Comparison of ENCODE assay signal across 24 mouse cellular contexts in genomic region chr4:83493112-83493511, GRCm38 (mm10). TPM values are rescaled to one million over a fixed set of nuclear protein-coding genes. Genes with fewer than 3 reads are reported as not detected.
DNase-seq lines count a peak whose midpoint lies in the region; ATAC-seq and TF ChIP-seq lines count a peak whose summit lies in the region.
"Had no signal": no experiment of that assay in that cellular context is flagged by ENCODE, and none has a peak within 500 bp of the region (broad histone marks: within the 10 kb centered on the region; RNA-seq: fewer than 3 reads in every experiment).

No protein-coding gene starts in this region.

- H3K79me2 ChIP-seq in heart, adult 2 months (replicated peaks; ENCODE audit: control insufficient read depth, insufficient read depth, low read length), result no peaks in the 10 kb centered on the region

- TF ChIP-seq CTCF in heart, adult 2 months (IDR thresholded peaks at IDR 0.05), result peak; percentile 34; the same call in 1 of the 2 replicates
- 0 out of 2 replicates have a peak, but pooled peaks have one; percentile 3 for TF ChIP-seq CTCF in lung, embryonic 14.5 days (IDR thresholded peaks at IDR 0.05; ENCODE audit: low read depth)

- no peak overlapping the region for H3K4me3 ChIP-seq in heart, adult 2 months
- H3K4me3 ChIP-seq in lung, embryonic 14.5 days (ENCODE audit: low read depth, low read length), result no peak overlapping the region
- H3K4me3 ChIP-seq: forebrain, embryonic 15.5 days; hindbrain, embryonic 13.5 days; kidney, embryonic 15.5 days; limb, embryonic 15.5 days; midbrain, embryonic 13.5 days; myocyte; neural tube, embryonic 15.5 days; stomach, embryonic 15.5 days had no signal

- no peak overlapping the region for H3K4me2 ChIP-seq in lung, embryonic 14.5 days
- H3K4me2 ChIP-seq: forebrain, embryonic 15.5 days; heart, embryonic 11.5 days; hindbrain, embryonic 13.5 days; kidney, embryonic 15.5 days; limb, embryonic 15.5 days; midbrain, embryonic 13.5 days; neural tube, embryonic 15.5 days; stomach, embryonic 15.5 days had no signal

- no peak for TF ChIP-seq POLR2A in heart, adult 2 months (IDR thresholded peaks at IDR 0.05; ENCODE audit: insufficient read depth, low read depth, low read length)

- WGBS in heart, adult 2 months, result 97% methylated on average over 1 of the region's 1 CpGs
- WGBS in lung, embryonic 14.5 days, result 83% methylated on average over 1 of the region's 1 CpGs

- no peaks in the 10 kb centered on the region; the same call in 1 of the 2 replicates for H3K4me1 ChIP-seq in heart, adult 2 months (ENCODE audit: control insufficient read depth, insufficient read depth, low read length)
- no peaks in the 10 kb centered on the region for H3K4me1 ChIP-seq in lung, embryonic 14.5 days (ENCODE audit: insufficient read depth)
- H3K4me1 ChIP-seq: forebrain, embryonic 15.5 days; kidney, embryonic 15.5 days; midbrain, embryonic 13.5 days; neural tube, embryonic 15.5 days; stomach, embryonic 15.5 days had no signal

- intact Hi-C loops in heart, adult 2 months (cut with DNase I), result no loop called here
- intact Hi-C loops in heart, postnatal 10 days (cut with DNase I), result no loop called here

- no peak for TF ChIP-seq EP300 in heart, adult 2 months (IDR thresholded peaks at IDR 0.05; ENCODE audit: insufficient read depth, low read depth, low read length)

- no peak overlapping the region for H3K27ac ChIP-seq in heart, adult 2 months
- H3K27ac ChIP-seq in lung, embryonic 14.5 days (ENCODE audit: low read depth), result no peak overlapping the region
- H3K27ac ChIP-seq: forebrain, embryonic 15.5 days; hindbrain, embryonic 13.5 days; kidney, embryonic 15.5 days; limb, embryonic 15.5 days; midbrain, embryonic 13.5 days; neural tube, embryonic 15.5 days; stomach, embryonic 15.5 days had no signal

- no peaks in the 10 kb centered on the region for H3K36me3 ChIP-seq in heart, adult 2 months (ENCODE audit: control insufficient read depth, insufficient read depth, low read length)
- H3K36me3 ChIP-seq in lung, embryonic 14.5 days (ENCODE audit: insufficient read depth), result no peaks in the 10 kb centered on the region
- H3K36me3 ChIP-seq: forebrain, embryonic 15.5 days; hindbrain, embryonic 13.5 days; kidney, embryonic 15.5 days; limb, embryonic 15.5 days; midbrain, embryonic 13.5 days; neural tube, embryonic 15.5 days; stomach, embryonic 15.5 days had no signal

- no peak for ATAC-seq in lung, embryonic 14.5 days (ENCODE audit: insufficient read depth)
- ATAC-seq: forebrain, embryonic 15.5 days; midbrain, embryonic 13.5 days had no signal

- DNase-seq in heart, adult 2 months, result no peak
- DNase-seq in heart, postnatal 10 days, result no peak
- DNase-seq in lung, embryonic 14.5 days, result no peak
- no peak for DNase-seq in lung, postnatal 4 days
- DNase-seq in A20 (ENCODE audit: low read depth, low spot score), result peak; percentile 62
- peak; percentile 26 for DNase-seq in induced T-regulatory cell, adult 2 months (ENCODE audit: low read depth)
- no peak for DNase-seq in cerebellum, postnatal 4 days (ENCODE audit: low spot score in 2 of 2)
- DNase-seq: adrenal gland, postnatal 25 days; cerebellum, adult 11 months; cerebellum, postnatal 14 days; embryo, embryonic 11 days; heart, postnatal 14 days; lung, adult 2 months; right cerebral cortex, postnatal 25 days; thymus, postnatal 25 days had no signal

- no peaks in the 10 kb centered on the region for H3K9me3 ChIP-seq in lung, embryonic 14.5 days (ENCODE audit: low read depth, low read length)
- H3K9me3 ChIP-seq: forebrain, embryonic 15.5 days; hindbrain, embryonic 13.5 days; kidney, embryonic 15.5 days; limb, embryonic 15.5 days; midbrain, embryonic 13.5 days; neural tube, embryonic 15.5 days; stomach, embryonic 15.5 days had no signal

- H3K27me3 ChIP-seq in heart, adult 2 months (ENCODE audit: control insufficient read depth, insufficient read depth, low read length), result no peaks in the 10 kb centered on the region
- no peaks in the 10 kb centered on the region for H3K27me3 ChIP-seq in lung, embryonic 14.5 days (ENCODE audit: insufficient read depth, low read length)
- H3K27me3 ChIP-seq: forebrain, embryonic 15.5 days; hindbrain, embryonic 13.5 days; kidney, embryonic 15.5 days; limb, embryonic 15.5 days; midbrain, embryonic 13.5 days; neural tube, embryonic 15.5 days; stomach, embryonic 15.5 days had no signal

- H3K9ac ChIP-seq in heart, adult 2 months (ENCODE audit: low read depth, low read length), result no peak overlapping the region
- no peak overlapping the region for H3K9ac ChIP-seq in lung, embryonic 14.5 days
- H3K9ac ChIP-seq: forebrain, embryonic 15.5 days; hindbrain, embryonic 13.5 days; kidney, embryonic 15.5 days; limb, embryonic 15.5 days; midbrain, embryonic 13.5 days; neural tube, embryonic 15.5 days; stomach, embryonic 15.5 days had no signal

RNA-seq across cellular contexts. Expression of gene Psip1, which starts 6.9 kb away (rescaled TPM):
- 10 to 100 TPM; 17.1 to 18.1 TPM for total RNA-seq in heart, adult 2 months (2021)
- 8.2 and 8.6 TPM in 2 replicates for polyA plus RNA-seq in heart, adult 2 months (2012; rRNA removed)
- 10 to 100 TPM; 37.4 to 37.7 TPM for total RNA-seq in heart, postnatal 10 days (2021)
- polyA plus RNA-seq in lung, embryonic 14.5 days (2014; fragmentation: Nextera tagmentation; extraction: Ambion mirVana), result 156 and 170 TPM in 2 replicates

RNA-seq across cellular contexts. Expression of gene Ccdc171, which starts 32.2 kb away (rescaled TPM):
- total RNA-seq in heart, adult 2 months (2021), result 1 to 10 TPM in 1 of 2 experiments, under 1 TPM in 1; 0.94 to 1.2 TPM
- 0.45 and 0.59 TPM in 2 replicates for polyA plus RNA-seq in heart, adult 2 months (2012; rRNA removed)
- 1 to 10 TPM; 1.1 to 1.7 TPM for total RNA-seq in heart, postnatal 10 days (2021)
- 3.1 and 3.5 TPM in 2 replicates for polyA plus RNA-seq in lung, embryonic 14.5 days (2014; fragmentation: Nextera tagmentation; extraction: Ambion mirVana)

Comparison
In these comparisons a context has a peak if more than half of its experiments do, and no peak if none do; other contexts are left out.
1. DNase-seq: peak in A20 (single experiment) and induced T-regulatory cell, adult 2 months (single experiment); none in heart, adult 2 months (0 of 2), heart, postnatal 10 days (0 of 2), lung, embryonic 14.5 days (single experiment), lung, postnatal 4 days (0 of 2) and cerebellum, postnatal 4 days (0 of 2).